Mouse (Mus musculus) B cell, adult 67 days (primary cell): Measurements from ENCODE around the gene Kcnc2. TPM values are rescaled to one million over a fixed set of nuclear protein-coding genes. Genes with fewer than 3 reads are reported as not detected.

Experiments used
- total RNA-seq, 2 experiments: library from RNA; stranded (reverse); gene quantifications; 4 replicates each; pipeline ENCODE4 v1.2.4; 2023

Gene Kcnc2
- total RNA-seq, result not detected

DNA sequence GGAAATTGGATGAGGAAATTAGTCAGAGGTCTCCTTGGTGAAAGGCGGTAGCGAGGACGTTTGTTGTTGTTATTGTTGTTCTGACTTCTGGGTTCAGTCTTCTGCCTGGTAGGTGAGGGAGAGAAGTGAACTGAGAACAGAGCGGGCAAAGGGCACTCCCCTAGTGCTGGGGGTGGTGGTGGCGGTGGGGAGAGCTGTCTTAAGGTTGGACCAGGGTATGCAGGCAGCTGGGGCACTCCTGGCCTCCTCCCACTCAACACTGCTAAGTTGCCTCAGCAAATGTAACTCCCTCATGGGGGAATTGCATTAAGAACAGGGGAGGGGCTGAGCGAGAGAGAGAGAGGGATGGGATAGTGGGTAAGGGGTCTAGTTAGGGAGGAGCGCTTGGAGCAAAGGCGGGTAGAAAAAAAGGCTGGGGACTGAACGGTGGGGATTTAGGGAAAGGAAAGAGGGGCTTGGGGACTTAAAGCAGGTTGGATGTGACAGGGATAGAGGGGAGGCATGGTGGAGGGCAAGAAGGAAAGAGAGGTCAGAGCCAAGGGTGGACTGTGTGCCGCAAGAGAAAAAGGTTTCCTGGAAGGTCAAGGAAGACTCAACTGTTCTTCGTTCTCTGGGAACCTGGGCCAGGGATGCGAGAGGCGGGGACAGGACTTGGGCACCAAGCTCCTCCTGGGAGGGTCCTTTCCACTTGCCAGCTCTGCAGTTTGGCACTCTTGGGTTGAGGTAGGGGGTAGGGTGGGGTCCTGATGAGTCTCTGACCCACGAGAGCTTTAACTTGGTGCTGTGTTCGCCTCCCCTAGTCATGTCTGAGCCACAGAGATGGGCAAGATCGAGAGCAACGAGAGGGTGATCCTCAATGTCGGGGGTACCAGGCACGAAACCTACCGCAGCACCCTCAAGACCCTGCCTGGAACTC, at the start of gene Kcnc2:
Kcnc2 (plus strand) TSS at position 235 of the 916 bp plus-strand sequence.

Other genes starting within 250 kb of the Kcnc2 start
- not detected for gene Glipr1l1, start 210.9 kb upstream of the Kcnc2 start, total RNA-seq
- gene Glipr1l2, start 187.8 kb upstream of the Kcnc2 start, total RNA-seq, result not detected
- not detected for gene Glipr1l3, start 110.8 kb upstream of the Kcnc2 start, total RNA-seq
- not detected for gene Caps2, start 107.5 kb upstream of the Kcnc2 start, total RNA-seq